Mouse (Mus musculus) embryo, embryonic 10.5 days (tissue): Measurements from ENCODE around the gene Hhipl1.

Experiments
- DNase-seq: peaks from one replicate; pipeline ENCODE4 v3.0.0-alpha.2; 2015; ENCODE audit warnings: low spot score

The Hhipl1 gene

GRCm38 (mm10) chr12:108278221-108278918 is 27.7 kb upstream of the Hhipl1 start:
- no peak for DNase-seq

DNA sequence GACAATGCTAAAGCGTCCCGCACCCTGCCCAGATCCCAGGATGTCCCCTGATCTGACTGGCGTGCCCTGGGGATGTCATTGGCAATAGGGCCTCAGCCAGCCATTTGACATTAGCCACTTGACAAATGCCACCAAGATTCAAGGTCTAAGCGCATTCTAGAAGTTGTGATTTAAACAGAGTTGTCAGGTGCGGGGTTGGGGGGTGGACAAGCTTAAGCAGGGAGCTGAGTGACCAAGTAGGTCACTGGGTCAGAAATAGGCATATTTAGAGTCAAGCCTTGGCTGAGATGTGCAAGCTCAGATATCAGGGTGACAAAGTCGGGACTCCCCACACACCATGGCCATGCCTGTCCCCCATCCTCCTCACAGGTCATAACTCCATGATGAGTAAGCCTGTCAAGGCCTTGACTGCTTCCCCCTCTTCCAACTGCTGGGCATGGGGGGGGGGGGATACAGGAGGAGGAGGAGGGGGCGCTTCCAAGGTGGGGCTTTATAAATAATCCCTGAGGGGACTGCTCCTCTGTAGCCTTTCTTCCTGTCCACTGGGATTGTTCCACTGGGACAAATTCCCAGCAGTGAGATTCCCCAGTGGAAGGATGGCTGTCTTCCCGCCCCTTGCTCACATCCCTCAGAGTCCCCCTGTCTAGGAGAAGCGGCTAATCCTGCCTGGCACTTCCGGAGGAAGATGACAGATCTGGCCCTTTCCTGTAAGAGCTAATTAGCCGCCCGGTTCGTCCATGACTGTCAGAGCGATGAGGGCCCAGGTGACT is 21.4 kb upstream of the Hhipl1 start:
- peak; percentile 69 for DNase-seq

DNA sequence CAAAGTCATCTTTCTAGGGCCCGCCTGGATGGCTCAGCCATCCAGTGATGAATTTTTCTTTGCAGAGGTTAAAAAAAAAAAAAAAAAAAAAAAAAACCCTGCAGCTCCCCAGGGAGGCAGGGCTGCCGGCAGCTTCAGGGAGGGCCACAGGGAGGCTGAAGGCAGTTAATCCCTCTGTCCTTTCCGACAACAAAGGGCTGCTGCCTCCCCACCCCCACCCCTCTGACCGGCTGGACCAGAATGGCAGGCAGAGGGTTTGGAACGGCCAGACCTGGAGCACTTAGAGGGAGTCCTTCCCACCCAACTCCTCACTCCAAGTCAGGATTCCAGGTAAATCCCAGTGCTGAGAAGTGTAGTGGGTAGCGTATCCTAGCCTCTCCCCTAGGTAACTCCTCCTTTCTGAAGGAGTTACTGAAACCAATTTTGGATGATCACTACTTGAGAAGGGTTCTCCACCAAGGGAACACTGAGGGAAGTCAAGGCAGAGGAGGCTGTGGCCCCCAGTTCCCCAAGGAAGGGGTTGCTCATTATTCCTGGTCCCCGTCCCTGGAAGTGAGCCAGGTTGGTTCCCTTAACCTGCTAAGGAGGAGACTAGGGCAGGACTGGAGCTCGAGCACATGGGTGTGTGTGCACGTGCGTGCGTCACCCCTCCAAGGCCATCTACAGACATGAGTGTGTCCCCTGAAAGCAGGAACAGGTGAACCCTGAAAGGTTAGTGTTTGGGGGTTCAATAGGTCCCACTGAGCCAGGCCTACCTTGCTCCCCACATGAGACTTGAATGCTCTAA is 20.7 kb upstream of the Hhipl1 start:
- peak; percentile 66 for DNase-seq

DNA sequence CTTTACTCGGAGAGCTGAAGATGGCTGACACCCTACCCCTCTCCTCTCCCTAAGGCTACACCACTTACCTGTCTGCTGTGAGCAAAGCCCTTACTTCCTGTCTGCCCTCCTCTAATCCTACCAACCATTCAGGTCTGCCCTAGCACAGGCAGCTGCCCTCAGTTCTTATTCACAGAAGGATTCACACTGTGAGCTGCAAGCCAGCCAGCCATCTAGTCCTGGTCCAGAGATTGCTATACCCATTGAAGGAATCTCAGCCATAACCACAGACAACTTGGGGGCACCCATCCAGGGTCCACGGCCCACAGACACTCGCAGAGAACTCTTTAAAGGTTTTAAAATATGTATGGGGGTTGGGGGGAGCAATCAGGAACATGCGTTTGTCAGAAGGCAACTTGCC is 19.7 kb upstream of the Hhipl1 start:
- no peak for DNase-seq

- no peak for DNase-seq
These were observed 19.1 kb upstream of the Hhipl1 start for GRCm38 (mm10) chr12:108287011-108287410.

DNA sequence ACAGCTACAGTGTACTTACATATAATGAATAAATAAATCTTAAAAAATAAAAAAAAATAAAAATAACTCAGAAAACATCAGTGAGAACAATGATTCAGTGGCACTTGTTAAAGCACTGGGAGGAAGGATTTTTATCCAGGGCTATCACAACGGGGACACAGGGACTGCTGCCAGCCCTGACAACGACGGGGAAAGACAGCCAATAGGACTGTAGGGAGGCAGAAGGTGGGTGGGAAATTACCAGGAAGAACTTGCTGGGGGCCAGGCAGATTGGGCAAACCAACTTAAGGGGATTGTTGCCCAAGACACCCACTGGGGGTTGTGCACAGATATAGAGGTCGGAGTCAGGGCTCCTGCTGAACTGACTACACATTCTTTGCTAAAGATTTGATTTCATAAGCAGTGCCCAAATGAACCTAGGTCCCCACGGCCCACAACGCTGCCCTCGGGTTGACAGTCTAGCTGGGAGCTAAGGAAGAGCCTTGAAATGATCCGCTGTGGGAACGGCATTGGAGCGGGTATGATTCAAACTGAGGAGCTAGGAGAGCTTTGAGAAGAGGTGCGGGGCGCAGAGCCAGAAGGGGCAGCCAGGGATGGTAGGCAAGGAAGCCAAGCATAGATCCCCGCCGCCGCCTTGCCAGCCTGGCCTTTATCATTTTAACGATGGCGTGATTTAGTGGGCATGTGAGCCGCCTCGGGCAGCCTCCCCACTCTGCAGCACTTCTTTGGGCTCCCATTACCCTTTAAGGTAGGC is 17.8 kb upstream of the Hhipl1 start:
- no peak for DNase-seq

DNA sequence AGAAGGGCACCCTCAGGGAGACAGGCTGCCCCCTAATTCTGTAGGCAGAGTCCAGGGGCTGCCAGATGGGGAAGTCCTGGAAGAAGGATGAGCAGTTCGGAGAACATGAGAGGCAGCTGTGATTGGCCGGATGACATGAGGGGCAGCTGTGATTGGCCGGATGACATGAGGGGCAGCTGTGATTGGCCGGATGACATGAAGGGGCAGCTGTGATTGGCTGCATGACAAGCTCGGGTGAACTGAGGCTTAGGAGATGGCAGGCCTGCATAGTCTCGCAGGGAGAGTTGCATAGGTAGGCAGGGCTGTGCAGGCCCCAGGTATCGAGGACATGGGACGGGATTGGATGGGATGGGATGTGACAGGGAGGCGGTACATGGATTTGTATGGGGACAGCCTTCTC is 13.7 kb upstream of the Hhipl1 start:
- peak; percentile 74 for DNase-seq

GRCm38 (mm10) chr12:108292957-108293356 is 13.1 kb upstream of the Hhipl1 start:
- peak; percentile 90 for DNase-seq

DNA sequence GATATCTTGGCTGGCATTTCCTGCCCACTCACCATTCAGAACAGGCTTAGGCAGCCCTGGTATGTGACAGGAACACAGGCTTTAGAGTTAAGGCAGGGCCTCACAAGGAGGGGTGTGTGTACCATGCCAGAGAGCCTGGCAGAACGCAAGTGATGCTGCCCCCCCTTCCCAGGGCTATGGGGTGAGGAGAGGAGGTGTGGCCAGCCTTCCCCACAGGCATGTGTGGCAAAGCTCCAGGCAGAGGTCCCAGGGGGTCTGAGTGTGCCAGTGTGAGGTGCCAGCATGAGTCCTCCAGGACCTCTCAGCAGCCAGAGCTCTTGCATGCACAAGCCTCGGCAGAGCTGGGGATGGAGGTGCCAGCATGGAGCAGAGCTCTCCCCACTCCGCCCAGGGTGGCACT is 11.4 kb upstream of the Hhipl1 start:
- DNase-seq: no peak

DNA sequence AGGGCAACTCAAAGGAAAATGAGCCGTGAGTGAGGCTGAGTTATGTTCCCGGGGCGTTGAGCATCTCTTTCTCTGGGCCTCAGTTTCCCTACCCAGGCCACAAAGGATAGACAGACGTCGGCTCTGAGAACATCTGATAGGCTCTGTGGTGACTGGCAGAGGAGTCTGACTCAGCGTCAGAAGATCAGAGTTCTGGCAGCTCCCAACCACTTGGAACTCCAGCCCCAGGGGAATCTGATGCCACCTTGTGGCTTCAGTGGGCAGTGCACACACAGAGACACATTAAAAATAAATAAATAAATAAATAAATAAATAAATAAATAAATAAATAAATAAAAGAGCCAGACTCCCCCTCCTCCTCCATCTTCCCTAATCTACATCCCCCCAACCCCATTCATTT is 9.0 kb upstream of the Hhipl1 start:
- peak; percentile 51 for DNase-seq

GRCm38 (mm10) chr12:108301006-108301405 is 5.1 kb upstream of the Hhipl1 start:
- DNase-seq: no peak

- DNase-seq: no peak
These were observed 2.2 kb upstream of the Hhipl1 start for GRCm38 (mm10) chr12:108303778-108304365.

- DNase-seq: no peak
These were observed 898 bp upstream of the Hhipl1 start for GRCm38 (mm10) chr12:108305172-108305571.

- DNase-seq: peak; percentile 80
These were observed 1.5 kb downstream of the Hhipl1 start for GRCm38 (mm10) chr12:108307553-108307952.

DNA sequence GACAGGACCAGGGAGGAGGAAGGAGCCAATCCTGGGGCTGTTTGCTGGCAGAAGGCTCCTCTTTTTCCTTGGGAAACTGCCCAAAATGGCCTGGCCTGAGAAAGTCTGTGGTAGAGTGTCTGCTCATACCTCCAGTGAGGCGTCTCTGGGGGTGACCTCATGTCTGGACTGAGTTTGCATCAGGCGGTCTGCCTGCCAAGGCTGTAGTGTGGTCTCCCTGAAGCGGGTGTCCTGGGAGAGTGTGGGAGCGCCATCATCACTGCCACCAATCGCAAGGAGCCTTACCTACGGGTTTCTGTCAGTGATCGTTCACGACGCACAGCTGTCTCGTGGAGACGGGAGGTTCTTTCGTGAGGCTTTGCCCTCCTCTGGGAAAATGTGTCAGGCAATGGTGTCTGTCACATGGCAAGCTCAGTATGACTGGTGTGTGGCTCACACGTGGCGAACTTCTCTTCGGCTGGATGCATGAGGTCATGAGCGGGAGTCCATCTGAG is 2.3 kb downstream of the Hhipl1 start:
- DNase-seq: no peak

DNA sequence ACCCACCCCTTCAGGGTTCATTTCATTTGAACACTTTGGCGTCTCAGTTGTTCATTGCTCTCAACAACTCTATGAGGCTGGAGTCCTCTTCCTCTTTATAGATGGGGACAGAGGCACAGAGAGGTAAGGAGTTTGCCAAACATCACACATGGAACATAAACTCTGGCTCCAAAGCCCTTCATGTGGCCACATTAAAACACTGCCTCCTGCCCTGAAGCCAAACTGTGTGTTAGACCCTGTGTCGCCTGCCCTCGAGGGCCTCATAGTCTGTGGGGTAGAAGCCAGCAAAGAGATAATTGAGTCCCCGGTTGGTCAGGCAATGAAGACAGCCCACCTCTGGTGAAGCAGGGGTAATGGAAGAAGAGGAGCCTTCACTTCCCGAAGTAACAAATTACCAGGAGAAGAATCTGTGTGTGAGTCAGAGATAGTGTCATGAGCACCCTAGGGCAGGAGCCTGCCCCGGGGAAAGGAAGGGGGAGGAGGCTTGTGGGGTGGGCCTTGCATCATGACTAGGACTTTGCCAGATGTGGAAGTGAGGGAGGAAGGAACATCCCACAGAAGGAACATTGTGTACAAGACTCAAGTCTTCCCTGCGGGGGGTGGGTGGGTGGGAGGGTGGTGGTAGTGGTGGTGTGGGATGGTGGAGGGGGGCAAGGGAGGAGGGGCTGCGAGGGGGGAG is 3.2 kb downstream of the Hhipl1 start:
- DNase-seq: no peak

- DNase-seq: no peak
These were observed 4.0 kb downstream of the Hhipl1 start for GRCm38 (mm10) chr12:108310041-108310440.

- DNase-seq: no peak
These were observed 4.5 kb downstream of the Hhipl1 start for GRCm38 (mm10) chr12:108310456-108311027.

GRCm38 (mm10) chr12:108311741-108312290 is 5.7 kb downstream of the Hhipl1 start:
- no peak for DNase-seq

DNA sequence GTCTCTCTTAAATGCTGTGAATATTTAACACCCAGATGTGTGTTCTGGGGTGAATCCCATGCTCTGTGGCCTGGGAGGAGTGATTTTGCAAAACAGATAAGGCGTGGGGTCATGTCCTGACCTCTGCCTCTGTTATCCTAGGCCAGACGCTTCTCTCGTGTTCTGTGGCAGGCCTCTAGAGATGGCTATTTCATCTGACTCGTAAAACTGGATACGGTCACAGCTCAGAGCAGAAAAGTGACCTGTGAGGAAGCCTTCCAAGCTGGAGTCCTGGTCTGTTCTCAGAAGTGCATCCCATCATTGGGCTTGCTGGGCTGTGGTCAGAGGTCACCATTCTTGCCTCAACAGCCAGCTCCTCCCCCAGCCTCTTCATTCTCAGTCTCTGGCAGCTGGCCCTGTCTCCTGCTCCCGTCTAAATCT is 6.4 kb downstream of the Hhipl1 start:
- DNase-seq: peak; percentile 68
